Mouse (Mus musculus) cortical plate, adult 2 months (tissue): ENCODE measurements around the gene Btn2a2.

Source experiments
- CTCF ChIP-seq: fragments of 200-500 bp; IDR thresholded peaks from 2 replicates; pipeline ENCODE4 v1.5.1; 2011; ENCODE audit warnings: mild to moderate bottlenecking, control low read depth, low read length; ENCODE audit not compliant: insufficient read depth; ENCODE audit errors: extremely low read depth
- POLR2A ChIP-seq: fragments of 200-500 bp; IDR thresholded peaks from 2 replicates; pipeline ENCODE4 v1.6.1; 2011; ENCODE audit warnings: mild to moderate bottlenecking, low read length, control low read depth; ENCODE audit not compliant: insufficient read depth; ENCODE audit errors: extremely low read depth

DNA sequence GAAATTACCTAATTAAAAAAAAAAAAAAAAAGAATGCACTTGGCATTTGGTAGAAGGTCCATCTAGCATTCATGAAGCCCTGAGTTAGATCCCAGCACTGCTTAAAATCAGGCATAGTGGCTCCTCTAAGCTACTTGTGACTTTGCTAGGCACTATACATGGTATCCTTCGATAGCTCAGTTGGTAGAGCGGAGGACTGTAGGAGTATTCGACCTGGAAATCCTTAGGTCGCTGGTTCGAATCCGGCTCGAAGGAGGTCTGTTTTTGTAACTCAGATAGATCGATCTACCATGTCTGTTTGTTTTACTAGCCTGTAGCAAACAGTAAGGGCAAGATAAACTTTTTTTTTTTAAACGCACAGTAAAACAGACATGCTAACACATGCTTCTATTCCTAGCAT lies 21.7 kb downstream of the Btn2a2 start:
- TF ChIP-seq POLR2A (no peak), CTCF (no peak)
